Mouse (Mus musculus) midbrain, postnatal 0 days (tissue): ENCODE results near the gene Abca4. TPM values are rescaled to one million over a fixed set of nuclear protein-coding genes. Genes with fewer than 3 reads are reported as not detected.

ENCODE experiments used
- ATAC-seq: fragments of 200-750 bp; cut with Nextera tagmentation; 2 replicates; pipeline ENCODE4 v1.8.0; 2017; ENCODE audit warnings: moderate number of reproducible peaks, mild to moderate bottlenecking, moderate TSS enrichment, moderate library complexity; ENCODE audit not compliant: low FRiP score
- DNase-seq: peaks from one replicate; pipeline ENCODE4 v3.0.0-alpha.2; 2015; ENCODE audit warnings: low spot score
- H3K27ac ChIP-seq: fragments of 300-500 bp; sonication (generic); 2 replicates; pipeline ENCODE4 v1.5.1; 2014; ENCODE audit warnings: low read depth, mild to moderate bottlenecking, low read length, mixed read lengths
- H3K27me3 ChIP-seq: fragments of 300-500 bp; sonication (generic); 2 replicates; pipeline ENCODE4 v1.6.1; 2014; ENCODE audit warnings: low read length, control low read depth, mixed read lengths; ENCODE audit not compliant: insufficient read depth
- H3K36me3 ChIP-seq: fragments of 300-500 bp; sonication (generic); 2 replicates; pipeline ENCODE4 v1.6.1; 2014; ENCODE audit warnings: low read length, control low read depth, mixed read lengths; ENCODE audit not compliant: insufficient read depth
- H3K4me1 ChIP-seq: fragments of 300-500 bp; sonication (generic); 2 replicates; pipeline ENCODE4 v1.6.1; 2014; ENCODE audit warnings: mild to moderate bottlenecking, control low read depth, antibody characterized with exemption, low read length, mixed read lengths; ENCODE audit not compliant: insufficient read depth
- H3K4me2 ChIP-seq: fragments of 300-500 bp; sonication (generic); 2 replicates; pipeline ENCODE4 v1.6.1; 2014; ENCODE audit warnings: low read depth, mild to moderate bottlenecking, low read length, mixed read lengths; ENCODE audit not compliant: poor library complexity, severe bottlenecking
- H3K4me3 ChIP-seq: fragments of 300-500 bp; sonication (generic); 2 replicates; pipeline ENCODE4 v1.5.1; 2014; ENCODE audit warnings: low read depth, mild to moderate bottlenecking, low read length, moderate library complexity
- H3K9ac ChIP-seq: fragments of 300-500 bp; sonication (generic); replicated peaks from 2 replicates; pipeline ENCODE4 v1.6.1; 2014; ENCODE audit warnings: mild to moderate bottlenecking, low read length, moderate library complexity, mixed read lengths; ENCODE audit not compliant: poor library complexity, severe bottlenecking
- H3K9me3 ChIP-seq: fragments of 300-500 bp; sonication (generic); 2 replicates; pipeline ENCODE4 v1.6.1; 2016; ENCODE audit warnings: low read length, control low read depth
- CTCF ChIP-seq: IDR thresholded peaks from 2 replicates; pipeline ENCODE4 v1.5.1; 2016; ENCODE audit warnings: antibody characterized with exemption, mild to moderate bottlenecking
- WGBS: fragments of 180-500 bp; shearing (Covaris S2); extraction: QIAGEN DNeasy Blood & Tissue Kit; methylation state at CpG from one replicate; pipeline ENCODE4 v1.1.7; 2014; 5-methylcytosine and 5-hydroxymethylcytosine counted together
- polyA plus RNA-seq: library from polyadenylated mRNA; unstranded; fragments of >200 nt; fragmentation: Nextera tagmentation; extraction: Ambion mirVana; gene quantifications from 2 replicates; pipeline ENCODE4 v1.2.1, GENCODE M21; 2015
- total RNA-seq: library from RNA; depleted of rRNA; stranded (reverse); fragments of >200 nt; gene quantifications from 2 replicates; pipeline ENCODE4 v1.2.3, GENCODE M21; 2014

Gene Abca4
- total and polyA plus RNA-seq, 2 experiments from 2014 or later: 0.94 to 7.7 TPM

DNA sequence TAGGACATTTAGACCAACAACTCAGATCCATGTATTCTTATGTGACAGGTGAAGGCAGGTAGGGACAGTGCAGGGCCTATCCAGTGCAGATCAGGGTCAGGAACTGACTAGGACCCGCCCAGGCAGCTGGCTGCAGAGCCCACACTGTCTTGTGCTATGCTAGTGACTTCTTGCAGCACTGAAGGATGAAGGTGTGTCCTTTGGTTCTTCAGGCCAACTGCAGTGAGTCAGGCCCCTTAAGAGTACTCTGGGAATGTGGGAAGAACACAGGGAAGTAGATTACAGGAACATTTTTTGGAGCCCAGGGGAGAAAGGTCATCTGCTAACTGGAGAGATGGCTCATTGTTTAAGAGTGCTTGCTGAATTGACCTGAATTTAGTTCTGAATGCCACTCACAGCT lies 31.8 kb upstream of the Abca4 start:
- DNase-seq (no peak), ATAC-seq (no peak)
- no peak overlapping the region for H3K9ac ChIP-seq
- no peaks in the 10 kb centered on the region for H3K4me1 ChIP-seq
- H3K4me2 ChIP-seq: no peak overlapping the region
- no peak overlapping the region for H3K4me3 ChIP-seq
- no peak overlapping the region for H3K27ac ChIP-seq
- no peak for TF ChIP-seq CTCF
- 81% methylated on average over 1 of the region's 1 CpGs for WGBS
- no peaks in the 10 kb centered on the region for H3K9me3 ChIP-seq
- no peaks in the 10 kb centered on the region for H3K27me3 ChIP-seq
- H3K36me3 ChIP-seq: no peaks in the 10 kb centered on the region

DNA sequence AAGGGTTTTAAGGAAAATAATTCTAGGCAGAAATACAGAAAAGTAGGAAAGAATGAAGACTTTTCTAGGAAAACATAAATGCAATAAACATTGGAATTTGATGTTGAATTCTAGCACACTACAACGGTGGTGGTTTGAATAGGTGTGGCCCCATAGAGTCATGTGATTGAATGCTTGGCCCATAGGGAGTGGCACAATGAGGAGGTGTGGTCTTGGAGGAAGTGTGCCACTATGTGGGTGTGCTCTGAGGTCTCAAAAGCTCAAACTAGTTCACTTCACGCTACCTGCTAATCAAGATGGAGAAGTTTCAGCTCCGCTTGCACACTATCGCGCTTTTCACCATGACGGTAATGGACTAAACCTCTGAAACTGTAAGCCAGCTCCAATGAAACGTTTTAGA lies 25.8 kb upstream of the Abca4 start:
- Histone ChIP-seq H3K36me3 (no peaks in the 10 kb centered on the region), H3K27me3 (no peaks in the 10 kb centered on the region), H3K4me3 (no peak overlapping the region), H3K4me2 (no peak overlapping the region), H3K27ac (no peak overlapping the region), H3K4me1 (no peaks in the 10 kb centered on the region), H3K9me3 (no peaks in the 10 kb centered on the region), H3K9ac (no peak overlapping the region)
- no peak for TF ChIP-seq CTCF
- no peak for ATAC-seq
- WGBS: 93% methylated on average over 7 of the region's 7 CpGs
- DNase-seq: no peak

DNA sequence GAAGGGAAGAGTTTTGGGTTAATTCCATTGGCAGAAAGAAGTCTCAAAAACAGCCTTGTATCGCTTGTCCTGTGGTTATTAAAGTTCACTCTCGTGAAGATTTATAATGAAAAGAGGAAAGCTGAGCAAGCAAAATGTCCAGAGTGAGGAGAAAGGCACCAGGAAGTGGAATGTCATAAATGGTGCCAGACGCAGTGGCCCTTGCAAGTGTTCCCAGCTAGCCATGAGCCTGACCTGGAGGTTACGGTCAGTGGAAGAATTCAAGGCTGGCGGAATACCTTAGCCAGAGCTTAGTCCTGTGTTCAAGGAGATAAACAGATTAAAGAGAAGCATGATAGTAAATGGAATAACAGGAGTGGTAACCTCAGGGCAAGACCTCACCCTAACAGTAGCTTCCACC lies 25.1 kb upstream of the Abca4 start:
- no peaks in the 10 kb centered on the region for H3K36me3 ChIP-seq
- no peak for TF ChIP-seq CTCF
- H3K27ac ChIP-seq: no peak overlapping the region
- DNase-seq (no peak), ATAC-seq (no peak)
- no peak overlapping the region for H3K9ac ChIP-seq
- H3K4me1 ChIP-seq: no peaks in the 10 kb centered on the region
- no peak overlapping the region for H3K4me3 ChIP-seq
- 91% methylated on average over 5 of the region's 5 CpGs for WGBS
- no peaks in the 10 kb centered on the region for H3K27me3 ChIP-seq
- no peak overlapping the region for H3K4me2 ChIP-seq
- no peaks in the 10 kb centered on the region for H3K9me3 ChIP-seq

DNA sequence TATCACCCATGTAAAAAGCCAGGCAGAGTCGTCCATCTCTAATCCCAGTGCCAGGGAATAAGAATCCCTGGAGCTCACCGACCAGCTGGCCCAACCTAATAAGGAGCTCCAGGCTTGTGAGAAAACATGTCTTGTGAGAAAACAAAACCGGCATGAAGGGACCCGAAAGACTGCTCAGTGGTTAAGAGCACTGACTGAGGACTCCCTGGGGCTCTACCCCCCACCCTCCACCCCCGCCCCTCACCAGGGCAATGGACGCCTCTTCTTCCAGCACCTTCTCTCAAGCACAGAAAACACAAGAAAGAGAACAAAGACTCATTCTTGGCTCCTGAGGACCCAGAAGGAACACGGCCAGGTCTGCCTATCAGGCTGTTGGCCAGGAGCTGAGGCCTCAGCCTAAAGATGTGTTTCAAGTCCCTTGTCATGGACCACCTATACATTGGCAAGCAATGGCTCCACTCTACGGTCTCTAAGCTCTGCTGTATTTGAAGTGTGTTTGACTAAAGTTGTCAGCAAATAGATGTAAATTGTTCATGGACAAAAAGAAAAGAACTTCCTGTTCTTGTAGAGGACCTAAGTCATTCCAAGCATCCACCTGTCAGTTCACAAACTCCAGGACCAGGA lies 23.1 kb upstream of the Abca4 start:
- no peaks in the 10 kb centered on the region for H3K27me3 ChIP-seq
- DNase-seq (no peak), ATAC-seq (no peak)
- no peak for TF ChIP-seq CTCF
- H3K27ac ChIP-seq: no peak overlapping the region
- H3K36me3 ChIP-seq: no peaks in the 10 kb centered on the region
- 90% methylated on average over 8 of the region's 8 CpGs for WGBS
- H3K9me3 ChIP-seq: no peaks in the 10 kb centered on the region
- no peak overlapping the region for H3K4me3 ChIP-seq
- no peak overlapping the region for H3K9ac ChIP-seq
- no peak overlapping the region for H3K4me2 ChIP-seq
- no peaks in the 10 kb centered on the region for H3K4me1 ChIP-seq

DNA sequence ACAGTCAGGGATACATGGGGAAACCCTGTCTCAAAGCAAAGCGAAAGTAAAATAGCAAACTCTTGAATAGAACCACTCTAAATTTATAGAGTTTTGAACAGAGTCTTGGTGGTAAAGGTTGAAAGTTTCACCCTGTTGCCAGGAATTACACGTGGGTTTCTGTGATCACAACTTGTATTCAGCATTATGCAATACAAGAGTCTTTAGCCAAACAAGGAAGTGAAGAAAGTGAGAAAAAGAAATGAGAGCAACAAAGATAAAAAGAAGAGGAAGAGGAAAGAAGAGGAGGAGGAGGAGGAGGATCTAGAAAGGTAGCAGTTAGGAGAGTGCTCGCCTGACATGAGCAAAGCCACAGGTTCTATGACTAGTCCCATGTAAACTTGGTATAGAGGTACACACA lies 21.9 kb upstream of the Abca4 start:
- Histone ChIP-seq H3K36me3 (no peaks in the 10 kb centered on the region), H3K4me3 (no peak overlapping the region)

DNA sequence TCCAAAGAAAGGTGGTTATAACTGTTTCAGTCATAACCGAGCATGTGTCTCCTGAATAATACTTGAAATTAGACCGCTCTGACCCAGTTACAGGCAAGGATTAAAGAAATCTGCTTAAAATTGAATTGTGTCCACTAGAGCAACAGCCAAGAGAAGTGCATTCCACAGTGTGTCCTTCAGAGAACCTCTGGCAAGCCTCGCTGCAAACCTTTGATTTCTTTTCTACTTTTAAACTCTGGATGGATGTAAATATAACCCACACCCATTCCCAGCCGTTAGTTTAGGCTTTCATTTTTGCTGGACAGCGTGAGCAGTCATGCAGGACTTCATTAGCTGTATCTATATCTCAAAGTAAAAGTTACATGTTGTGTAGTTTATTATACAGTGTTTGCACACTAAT lies 17.6 kb upstream of the Abca4 start:
- Histone ChIP-seq H3K27me3 (no peaks in the 10 kb centered on the region), H3K4me2 (no peak overlapping the region), H3K27ac (no peak overlapping the region), H3K9ac (no peak overlapping the region), H3K36me3 (no peaks in the 10 kb centered on the region), H3K4me3 (no peak overlapping the region), H3K9me3 (no peaks in the 10 kb centered on the region), H3K4me1 (no peaks in the 10 kb centered on the region)
- 58% methylated on average over 5 of the region's 5 CpGs for WGBS
- no peak for TF ChIP-seq CTCF
- no peak for ATAC-seq
- DNase-seq: no peak

More for the DNA sequence above, 21.9 kb upstream of the Abca4 start:
- Histone ChIP-seq H3K9me3 (no peaks in the 10 kb centered on the region), H3K4me1 (no peaks in the 10 kb centered on the region), H3K27me3 (no peaks in the 10 kb centered on the region), H3K4me2 (no peak overlapping the region), H3K27ac (no peak overlapping the region), H3K9ac (no peak overlapping the region)
- 84% methylated on average over 3 of the region's 3 CpGs for WGBS
- ATAC-seq (no peak), DNase-seq (no peak)
- TF ChIP-seq CTCF: no peak
